Mouse (Mus musculus): ENCODE results near the gene Mib2.
"Not testable (repeated sequence)": the region's sequence is repeated elsewhere in the genome, so short reads cannot be mapped to it uniquely, and the experiment has no call there.

- TF ChIP-seq ETS1 (conservative IDR thresholded peaks at IDR 0.05; ENCODE audit: low read depth, low read length) (peak; percentile 83), POLR2A (IDR thresholded peaks at IDR 0.05; ENCODE audit: low read depth, low read length) (peak; percentile 36; the same call in 1 of the 2 replicates), TCF12 (IDR thresholded peaks at IDR 0.05; ENCODE audit: low read depth, low read length) (0 out of 2 replicates have a peak, but pooled peaks have one; percentile 21)
- not testable (repeated sequence) for TF ChIP-seq EP300 (IDR thresholded peaks at IDR 0.05; ENCODE audit: low read length); MAFK (IDR thresholded peaks at IDR 0.05; ENCODE audit: insufficient replicate concordance, low read length); CTCF (conservative IDR thresholded peaks at IDR 0.05 in 1 of 2, IDR thresholded peaks at IDR 0.05 in 1 of 2; ENCODE audit: low read depth in 2 of 2, low read length in 2 of 2); ZC3H11A (IDR thresholded peaks at IDR 0.05; ENCODE audit: low read depth, low read length)
Observed at GRCm38 (mm10) chr4:155683670-155684277, 14.8 kb upstream of the Mib2 start.

All from CH12.LX (cell line).